Mouse (Mus musculus) embryonic fibroblast, embryonic 13.5 days (primary cell): ENCODE results near the gene 4933430I17Rik.

ENCODE experiments used
- CTCF ChIP-seq: IDR thresholded peaks from 2 replicates; pipeline ENCODE4 v1.5.1; 2011; ENCODE audit warnings: mild to moderate bottlenecking, control low read depth, low read length, moderate library complexity, borderline replicate concordance; ENCODE audit not compliant: insufficient read depth
- POLR2A ChIP-seq: IDR thresholded peaks from 2 replicates; pipeline ENCODE4 v1.6.1; 2011; ENCODE audit warnings: low read depth, mild to moderate bottlenecking, control low read depth, low read length, moderate library complexity

- TF ChIP-seq CTCF (no peak), POLR2A (no peak)
Measured at GRCm38 (mm10) chr4:62496815-62497214, 28.4 kb upstream of the 4933430I17Rik start.
